Mouse (Mus musculus): Measurements from ENCODE around the gene Fcrl5.

DNA sequence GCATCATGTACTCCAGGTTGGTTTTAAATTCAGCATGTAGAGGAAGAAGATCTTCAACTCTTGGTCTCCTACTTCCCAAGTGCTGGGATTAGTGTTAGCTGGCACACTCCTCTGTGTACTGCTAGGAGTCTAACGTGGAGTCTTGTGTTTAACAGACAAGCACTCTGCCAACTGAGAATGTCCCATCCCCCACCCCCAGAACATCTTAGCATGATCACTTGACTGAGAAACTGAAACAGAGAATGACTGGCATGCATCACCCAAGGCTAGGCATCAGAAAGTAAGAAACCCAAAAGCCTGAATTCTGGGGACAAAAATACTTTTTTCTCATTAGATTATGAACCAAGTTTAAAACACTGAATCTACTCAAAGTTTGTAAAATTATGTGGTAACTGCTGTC lies 86.3 kb downstream of the Fcrl5 start:
- no peak for TF ChIP-seq POLR2A (IDR thresholded peaks at IDR 0.05; ENCODE audit: borderline replicate concordance, control insufficient read depth, low read depth, low read length)
- TF ChIP-seq CTCF (IDR thresholded peaks at IDR 0.05; ENCODE audit: control insufficient read depth, insufficient read depth, low read length), result no peak

All from bone marrow, adult 2 months (tissue).